Mouse (Mus musculus) cerebellum, adult 2 months (tissue): ENCODE results near the gene Tet2. TPM values are rescaled to one million over a fixed set of nuclear protein-coding genes. Genes with fewer than 3 reads are reported as not detected.
"Not testable (repeated sequence)": the region's sequence is repeated elsewhere in the genome, so short reads cannot be mapped to it uniquely, and the experiment has no call there.

Source experiments
- DNase-seq, 2 experiments: peaks; one replicate each; pipeline ENCODE4 v3.0.0; 2021
- H3K27ac ChIP-seq: fragments of 200-500 bp; 2 replicates; pipeline ENCODE4 v1.5.1; 2012; ENCODE audit warnings: low read length, control low read depth, inconsistent platforms; ENCODE audit not compliant: insufficient read depth
- H3K27me3 ChIP-seq: fragments of 200-500 bp; 2 replicates; pipeline ENCODE4 v1.6.1; 2012; ENCODE audit warnings: inconsistent platforms, mild to moderate bottlenecking, low read length, moderate library complexity; ENCODE audit not compliant: control insufficient read depth, insufficient read depth
- H3K4me1 ChIP-seq: fragments of 200-500 bp; 2 replicates; pipeline ENCODE4 v1.6.1; 2011; ENCODE audit warnings: low read length; ENCODE audit not compliant: control insufficient read depth, insufficient read depth
- H3K4me3 ChIP-seq: fragments of 200-500 bp; replicated peaks from 2 replicates; pipeline ENCODE3; 2011; ENCODE audit warnings: mild to moderate bottlenecking, low read depth, low read length, control low read depth; ENCODE audit not compliant: insufficient read depth
- CTCF ChIP-seq: fragments of 200-500 bp; IDR thresholded peaks from 2 replicates; pipeline ENCODE4 v1.5.1; 2011; ENCODE audit warnings: low read depth, mild to moderate bottlenecking, control low read depth, low read length, moderate library complexity, borderline replicate concordance; ENCODE audit not compliant: insufficient read depth
- POLR2A ChIP-seq: fragments of 200-500 bp; IDR thresholded peaks from 2 replicates; pipeline ENCODE4 v1.6.1; 2011; ENCODE audit warnings: low read length, control low read depth, borderline replicate concordance; ENCODE audit not compliant: insufficient read depth
- WGBS: fragments of 180-500 bp; shearing (Covaris S2); methylation state at CpG from one replicate; pipeline ENCODE4 v1.1.7; 2018; 5-methylcytosine and 5-hydroxymethylcytosine counted together
- polyA plus RNA-seq: library from polyadenylated mRNA; depleted of rRNA; stranded (reverse); fragments of >200 nt; gene quantifications from 2 replicates; pipeline ENCODE4 v1.2.3, GENCODE M21; 2012

Gene Tet2
- polyA plus RNA-seq, 1 experiment, result 19.0 TPM

- TF ChIP-seq CTCF (no peak), POLR2A (peak; percentile 51; the same call in 1 of the 2 replicates)
- Histone ChIP-seq H3K4me1 (no peaks in the 10 kb centered on the region), H3K27me3 (no peaks in the 10 kb centered on the region), H3K4me3 (peak overlapping the region; percentile 97), H3K27ac (peak overlapping the region; percentile 80)
- WGBS, result under 1% methylated on average over 52 of the region's 52 CpGs
- DNase-seq, result peak; percentile 80 to 87
These were observed 798 bp downstream of the Tet2 start for GRCm38 (mm10) chr3:133544131-133544550.

GRCm38 (mm10) chr3:133543101-133544020 is 1.6 kb downstream of the Tet2 start:
- TF ChIP-seq CTCF (no peak), POLR2A (no peak)
- Histone ChIP-seq H3K27me3 (no peaks in the 10 kb centered on the region), H3K27ac (peak overlapping the region; percentile 80), H3K4me1 (no peaks in the 10 kb centered on the region), H3K4me3 (peak overlapping the region; percentile 97)
- DNase-seq, result peak; percentile 12 to 29
- 1% methylated on average over 21 of the region's 21 CpGs for WGBS

DNA sequence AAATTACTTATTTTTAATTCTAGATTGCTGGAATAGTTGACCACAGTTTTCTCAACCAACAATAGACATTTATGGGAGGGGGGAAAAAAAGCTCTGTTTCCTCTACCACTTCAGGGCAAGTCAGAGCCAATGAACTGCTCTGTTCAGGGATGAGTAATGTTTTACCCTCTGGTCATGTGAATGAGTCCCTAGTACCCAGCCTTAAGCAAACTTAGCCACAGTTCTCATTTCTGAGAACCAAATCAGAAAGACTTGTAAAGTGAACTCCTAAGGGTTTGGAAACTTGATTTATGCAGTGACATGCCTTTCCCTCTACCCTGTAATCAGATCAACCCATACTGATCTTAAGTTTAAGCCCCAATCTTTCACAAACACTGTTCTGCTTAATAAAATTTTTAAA is 2.9 kb downstream of the Tet2 start:
- H3K4me3 ChIP-seq, result no peak overlapping the region

DNA sequence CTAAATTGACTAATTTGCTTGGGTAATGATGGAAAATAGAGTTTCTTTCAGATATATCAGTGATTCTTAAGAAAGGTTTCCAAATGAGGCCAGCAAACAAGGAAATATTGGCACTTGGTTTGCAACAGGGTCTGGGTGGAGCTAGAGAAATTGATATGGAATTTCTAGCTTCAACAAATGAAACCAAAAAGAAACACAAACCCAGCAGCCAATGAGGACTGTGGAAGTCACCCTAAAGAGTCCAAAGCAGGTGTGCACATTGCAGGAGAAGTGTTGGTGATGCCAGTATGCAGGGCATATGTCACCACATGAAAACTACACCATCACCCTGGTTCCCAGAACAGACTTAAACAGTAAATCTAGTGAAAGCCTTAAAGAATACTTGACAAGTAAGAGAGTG is 3.9 kb downstream of the Tet2 start:
- no peak for DNase-seq
- H3K4me3 ChIP-seq, result no peak overlapping the region
- TF ChIP-seq POLR2A, result no peak
- TF ChIP-seq CTCF, result no peak
- no peaks in the 10 kb centered on the region for H3K27me3 ChIP-seq
- no peaks in the 10 kb centered on the region for H3K4me1 ChIP-seq
- no peak overlapping the region for H3K27ac ChIP-seq

More for the DNA sequence above, 2.9 kb downstream of the Tet2 start:
- Histone ChIP-seq H3K27ac (no peak overlapping the region), H3K4me1 (no peaks in the 10 kb centered on the region), H3K27me3 (no peaks in the 10 kb centered on the region)
- no peak for TF ChIP-seq POLR2A
- TF ChIP-seq CTCF, result no peak
- no peak for DNase-seq

GRCm38 (mm10) chr3:133539991-133540390 is 4.9 kb downstream of the Tet2 start:
- Histone ChIP-seq H3K27ac (no peak overlapping the region), H3K4me3 (no peak overlapping the region), H3K4me1 (no peaks in the 10 kb centered on the region), H3K27me3 (no peaks in the 10 kb centered on the region)
- no peak for DNase-seq
- TF ChIP-seq CTCF (no peak), POLR2A (no peak)
- WGBS, result 33% methylated on average over 4 of the region's 4 CpGs

GRCm38 (mm10) chr3:133538499-133538898 is 6.4 kb downstream of the Tet2 start:
- not testable (repeated sequence) for H3K4me1 ChIP-seq, H3K27me3 ChIP-seq, H3K27ac ChIP-seq, H3K4me3 ChIP-seq, DNase-seq
- 92% methylated on average over 4 of the region's 4 CpGs for WGBS

GRCm38 (mm10) chr3:133535644-133536043 is 9.3 kb downstream of the Tet2 start:
- Histone ChIP-seq H3K27ac (no peak overlapping the region), H3K27me3 (no peaks in the 10 kb centered on the region), H3K4me1 (no peaks in the 10 kb centered on the region), H3K4me3 (no peak overlapping the region)
- no peak for DNase-seq
- TF ChIP-seq CTCF (no peak), POLR2A (no peak)
- WGBS, result 84% methylated on average over 6 of the region's 6 CpGs

DNA sequence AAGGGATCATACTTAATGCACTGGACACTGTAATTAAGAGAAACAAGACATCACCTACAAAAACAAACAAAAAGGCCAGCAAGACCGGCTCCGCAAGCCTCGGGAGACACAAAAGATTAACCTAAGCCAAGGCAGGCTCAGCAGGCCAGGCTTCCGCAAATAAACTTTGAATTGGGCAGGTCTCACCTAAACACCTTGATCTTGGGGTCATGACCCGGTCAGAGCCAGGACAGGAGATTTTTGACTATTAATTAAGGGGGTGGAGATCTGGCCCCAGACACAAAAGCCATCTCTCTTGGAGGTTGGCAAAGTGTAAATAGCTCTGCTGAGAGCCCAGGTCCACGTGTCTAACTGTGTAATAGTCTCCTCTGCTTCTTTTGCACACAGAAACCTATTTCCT is 10.9 kb downstream of the Tet2 start:
- no peaks in the 10 kb centered on the region for H3K4me1 ChIP-seq
- 55% methylated on average over 6 of the region's 6 CpGs for WGBS
- no peaks in the 10 kb centered on the region for H3K27me3 ChIP-seq
- no peak overlapping the region for H3K4me3 ChIP-seq
- no peak for TF ChIP-seq POLR2A
- TF ChIP-seq CTCF, result no peak
- no peak for DNase-seq
- H3K27ac ChIP-seq, result no peak overlapping the region
